Mouse (Mus musculus) cerebellum, adult 2 months (tissue): ENCODE results near the gene 2310034G01Rik.

Source experiments
- CTCF ChIP-seq: fragments of 200-500 bp; IDR thresholded peaks from 2 replicates; pipeline ENCODE4 v1.5.1; 2011; ENCODE audit warnings: low read depth, mild to moderate bottlenecking, control low read depth, low read length, moderate library complexity, borderline replicate concordance; ENCODE audit not compliant: insufficient read depth
- POLR2A ChIP-seq: fragments of 200-500 bp; IDR thresholded peaks from 2 replicates; pipeline ENCODE4 v1.6.1; 2011; ENCODE audit warnings: low read length, control low read depth, borderline replicate concordance; ENCODE audit not compliant: insufficient read depth

DNA sequence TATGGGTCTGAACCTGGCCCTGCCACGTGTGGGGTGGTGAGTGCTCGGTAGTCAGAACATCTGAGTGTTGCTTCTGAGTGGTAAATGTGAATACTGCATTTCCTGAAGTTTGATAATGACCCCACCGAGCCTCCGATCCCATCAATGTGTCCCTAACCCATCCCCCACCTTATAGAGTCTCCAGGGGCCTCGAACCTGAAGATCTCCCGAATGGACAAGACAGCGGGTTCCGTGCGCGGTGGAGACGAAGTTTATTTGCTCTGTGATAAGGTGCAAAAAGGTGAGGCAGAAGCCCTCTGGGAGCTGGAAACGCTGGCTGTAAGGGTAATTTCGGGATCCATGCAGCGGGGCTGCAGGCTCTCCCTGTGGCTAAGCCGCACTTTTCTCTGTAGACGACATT, 42.3 kb downstream of the 2310034G01Rik start:
- TF ChIP-seq POLR2A (no peak), CTCF (no peak)
